Mouse (Mus musculus) heart, adult 18-20 months (tissue): Measurements from ENCODE around the gene Fis1. TPM values are rescaled to one million over a fixed set of nuclear protein-coding genes. Genes with fewer than 3 reads are reported as not detected.
A peak's percentile ranks its signal among the peaks of the same experiment; 100 is the strongest.
"Not testable (repeated sequence)": the region's sequence is repeated elsewhere in the genome, so short reads cannot be mapped to it uniquely, and the experiment has no call there.

Experiments
- DNase-seq, 2 experiments: peaks; one replicate each; pipeline ENCODE4 v3.0.0; 2021 to 2022; ENCODE audit warnings: mixed read lengths in 1 of 2
- long read RNA-seq, 2 experiments: library from polyadenylated mRNA; stranded (forward); transcript quantifications; one replicate each; pipeline ENCODE4 v2.0.0; 2021
- total RNA-seq, 2 experiments: library from RNA; stranded (reverse); gene quantifications; 2 replicates each; pipeline ENCODE4 v1.2.3; 2021

Gene Fis1
- total RNA-seq, result 100 to 1,000 TPM; 190 to 205 TPM
- long read RNA-seq, experiment 1, transcript Fis1-201 (5 exons, 786 nt), result major isoform, 133 of 139 reads
- long read RNA-seq, experiment 1, partial matches to known transcripts, result 0 of 139 reads
- long read RNA-seq, experiment 1, other reads (novel, unspliced or antisense), result 6 of 139 reads
- long read RNA-seq, experiment 2, transcript Fis1-201 (5 exons, 786 nt), result major isoform, 89 of 106 reads
- long read RNA-seq, experiment 2, partial matches to known transcripts, result 0 of 106 reads
- long read RNA-seq, experiment 2, other reads (novel, unspliced or antisense), result 12 of 106 reads

DNA sequence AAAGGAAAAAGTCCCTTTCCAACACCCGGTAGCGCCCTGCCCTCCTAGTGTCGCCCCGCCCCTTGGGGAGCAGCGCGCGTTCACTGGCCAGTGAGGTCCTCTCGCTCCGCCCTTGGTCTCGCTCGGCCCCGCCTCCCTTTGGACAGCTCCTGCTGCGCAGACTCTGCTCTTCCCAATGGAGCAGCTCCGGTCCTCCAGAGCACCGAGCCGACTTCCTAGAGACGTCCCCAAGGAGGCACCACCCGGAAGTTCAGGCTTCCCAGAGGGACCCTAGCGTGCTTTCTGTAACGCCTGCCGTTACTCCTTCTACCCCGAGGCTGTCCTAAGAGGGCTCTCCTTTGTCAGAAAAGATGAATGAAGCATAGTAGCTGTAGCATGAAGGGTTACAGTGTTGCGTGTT, at the start of gene Fis1:
TSS of gene Fis1 (plus strand) at position 261 of the 400 bp plus-strand sequence.
- DNase-seq, result peak; percentile 97 to 98

DNA sequence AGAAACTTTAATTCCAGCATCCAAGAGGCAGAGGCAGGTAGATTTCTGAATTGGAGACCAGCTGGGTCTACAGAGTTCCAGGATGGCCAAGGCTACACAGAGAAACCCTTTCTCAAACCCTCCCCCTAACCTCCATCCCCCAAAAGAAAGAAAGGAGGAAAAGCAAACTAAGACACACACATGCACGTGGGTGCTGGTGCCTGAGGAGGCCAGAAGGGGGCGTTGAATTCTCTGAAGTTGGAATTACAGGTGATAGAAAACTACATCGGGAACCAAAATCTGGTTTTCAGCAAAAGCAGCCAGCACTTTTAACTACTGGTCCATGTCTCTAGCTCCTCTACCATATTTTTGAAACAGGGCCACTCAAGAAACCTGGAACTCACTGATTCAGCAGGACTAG, 48.5 kb upstream of the Fis1 start:
- no peak for DNase-seq

DNA sequence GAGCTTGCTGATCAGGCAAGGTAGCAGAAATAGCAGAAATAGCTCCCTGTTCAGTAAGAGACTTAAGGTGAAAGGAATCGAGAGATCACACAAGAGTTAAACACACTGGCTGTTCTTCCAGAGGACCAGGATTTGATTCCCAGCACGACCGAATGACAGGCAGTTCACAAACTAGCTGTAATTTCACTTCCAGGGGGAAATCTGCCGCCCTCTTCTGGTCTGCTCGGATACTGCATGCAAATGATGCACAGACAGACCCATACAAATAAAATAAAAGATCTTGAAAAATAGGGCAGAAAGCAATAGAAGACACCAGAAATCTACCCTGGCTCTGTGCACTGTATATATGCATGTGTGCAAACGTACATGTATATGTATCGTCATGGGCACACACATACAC, 47.4 kb upstream of the Fis1 start:
- DNase-seq, result peak in 1 of 2 experiments; percentile 53

DNA sequence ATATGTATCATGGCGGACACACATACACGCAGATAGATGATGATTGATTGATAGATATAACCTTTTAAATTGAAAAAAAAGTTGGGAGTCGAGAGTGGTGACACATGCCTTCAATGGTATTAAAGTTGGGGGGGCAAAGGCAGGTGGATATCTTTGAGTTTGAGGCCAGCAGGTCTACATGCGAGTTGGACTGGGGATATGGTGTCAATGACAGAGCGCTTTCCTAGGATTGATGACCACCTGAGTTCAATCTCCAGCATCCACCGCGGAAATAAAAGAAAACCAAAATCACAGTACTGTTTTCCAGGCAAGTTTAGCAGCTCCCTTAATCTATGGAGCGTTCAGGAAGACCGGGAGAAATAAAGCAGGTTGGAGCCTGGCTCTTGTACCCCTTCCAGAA, 45.5 kb upstream of the Fis1 start:
- no peak for DNase-seq

GRCm38 (mm10) chr5:136907991-136908857, 44.9 kb upstream of the Fis1 start, which contains the start of gene Ift22:
Ift22 (plus strand) TSS chr5:136908150.
- peak; percentile 95 to 98 for DNase-seq

DNA sequence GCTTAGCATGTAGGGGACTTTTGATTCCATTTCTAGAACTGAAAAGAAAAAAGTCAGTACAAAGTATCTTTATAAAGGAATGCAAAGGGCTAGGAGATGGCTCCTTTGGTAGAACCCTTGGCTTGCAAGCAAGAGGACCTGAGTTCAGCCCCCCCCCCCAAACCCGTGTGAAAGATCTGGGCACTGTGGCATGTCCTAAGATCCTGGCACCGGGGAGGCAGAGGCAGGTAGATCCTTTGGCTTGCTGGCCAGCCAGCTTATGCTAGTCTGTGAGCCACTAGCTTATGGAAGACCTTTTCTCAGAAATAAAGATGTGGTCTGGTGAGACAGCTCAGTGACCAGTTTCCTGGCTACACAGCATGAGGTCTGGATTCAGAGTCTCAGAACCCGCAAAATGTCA, 38.9 kb upstream of the Fis1 start:
- DNase-seq, result no peak

- no peak for DNase-seq
Measured at GRCm38 (mm10) chr5:136917613-136918242, 35.3 kb upstream of the Fis1 start.

DNA sequence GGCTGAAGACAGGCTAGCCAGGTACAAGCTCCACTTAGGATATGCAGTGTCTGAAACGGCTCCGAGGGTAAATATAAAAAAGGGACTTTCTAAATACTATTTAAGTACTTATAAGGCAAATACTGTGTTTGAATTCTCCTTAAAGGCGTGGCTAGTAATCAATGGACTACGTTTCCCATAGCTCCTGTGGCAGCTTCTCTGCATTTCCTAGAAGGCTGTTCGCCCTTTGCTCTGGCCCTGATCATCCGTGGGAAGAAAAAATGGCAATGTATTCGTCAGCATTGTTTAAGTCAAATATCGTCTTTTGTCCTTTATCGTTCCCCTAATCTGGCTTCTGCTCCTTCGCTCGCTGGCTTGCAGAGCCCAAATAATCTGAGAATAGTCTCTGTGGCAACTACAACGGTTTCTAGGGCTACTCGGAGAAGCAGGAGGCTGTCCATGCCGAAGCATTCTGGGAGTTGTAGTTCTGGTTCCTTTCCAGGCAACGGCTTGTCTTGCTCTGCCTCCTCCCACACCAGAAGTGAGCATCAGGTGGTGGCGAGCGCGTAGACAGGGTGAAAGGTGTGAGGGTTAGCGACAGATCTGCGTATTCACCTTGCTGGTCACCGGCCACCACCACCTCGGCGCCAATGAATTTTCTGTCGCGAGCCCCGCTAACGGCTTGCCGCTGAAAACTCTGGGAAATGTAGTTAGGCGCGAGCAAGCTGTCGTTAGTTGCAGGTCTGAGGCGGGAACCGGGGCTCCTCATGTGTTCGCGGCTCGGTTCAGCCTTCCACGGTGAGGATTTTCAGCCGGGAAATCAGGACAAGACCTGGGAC, 34.2 kb upstream of the Fis1 start:
- DNase-seq, result peak; percentile 86 to 93

- peak in 1 of 2 experiments; percentile 22 for DNase-seq
Measured at GRCm38 (mm10) chr5:136919546-136920301, 33.4 kb upstream of the Fis1 start.

- DNase-seq, result no peak
Measured at GRCm38 (mm10) chr5:136922830-136923229, 30.2 kb upstream of the Fis1 start.

DNA sequence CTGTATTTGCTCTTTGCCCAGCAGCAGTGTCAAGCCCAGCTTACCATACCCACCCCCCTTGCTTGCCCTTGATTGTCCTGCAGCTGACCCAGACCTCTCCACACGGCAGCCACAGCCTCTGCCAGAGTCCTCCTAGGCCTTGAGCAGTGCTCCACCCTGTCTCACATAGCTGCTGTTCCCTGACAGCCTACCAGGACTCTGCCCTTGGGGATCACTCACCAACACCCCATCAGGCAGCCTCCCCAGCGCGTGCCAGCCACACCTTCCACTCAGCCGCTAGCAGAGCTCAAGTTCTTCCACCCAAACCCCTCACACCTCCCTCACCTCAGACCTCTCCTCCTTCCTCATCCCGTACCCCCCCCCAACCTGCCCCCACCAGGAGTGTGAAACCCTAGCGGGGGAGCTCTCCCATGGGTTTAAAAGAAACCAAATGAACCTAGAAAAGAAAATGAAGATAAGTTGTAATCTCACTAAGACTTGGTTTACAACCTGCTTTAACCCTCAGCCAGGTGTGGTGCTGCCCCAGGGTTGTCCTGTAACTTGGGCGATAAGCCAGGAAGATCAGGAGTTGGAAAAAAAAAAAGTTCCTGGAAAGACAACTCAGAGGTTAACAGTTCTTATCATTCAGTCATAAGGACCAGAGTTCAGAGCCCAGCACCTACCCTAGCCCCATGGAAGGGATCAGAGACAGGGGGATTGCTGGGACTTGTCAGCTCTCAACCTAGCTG, 29.2 kb upstream of the Fis1 start:
- no peak for DNase-seq

DNA sequence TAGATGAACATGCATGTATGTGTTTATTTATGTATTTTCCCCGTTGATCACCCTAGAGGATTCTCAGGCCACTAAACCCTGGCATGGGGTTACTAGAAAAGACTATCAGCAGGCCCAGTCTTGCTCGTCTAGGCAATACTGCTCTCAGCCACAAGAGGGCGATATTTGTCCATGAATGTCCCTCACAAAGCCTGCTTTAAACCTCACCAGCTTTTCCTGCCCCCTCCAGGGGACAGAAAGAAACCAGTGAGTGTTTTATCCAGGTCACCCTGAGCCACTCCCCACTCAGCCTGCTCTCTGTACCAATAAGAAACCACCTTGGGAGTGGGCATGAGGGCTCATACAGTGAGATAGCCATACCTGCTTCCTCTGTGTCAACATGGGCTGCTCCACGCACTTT, 24.0 kb upstream of the Fis1 start:
- DNase-seq, result peak; percentile 74 to 92

DNA sequence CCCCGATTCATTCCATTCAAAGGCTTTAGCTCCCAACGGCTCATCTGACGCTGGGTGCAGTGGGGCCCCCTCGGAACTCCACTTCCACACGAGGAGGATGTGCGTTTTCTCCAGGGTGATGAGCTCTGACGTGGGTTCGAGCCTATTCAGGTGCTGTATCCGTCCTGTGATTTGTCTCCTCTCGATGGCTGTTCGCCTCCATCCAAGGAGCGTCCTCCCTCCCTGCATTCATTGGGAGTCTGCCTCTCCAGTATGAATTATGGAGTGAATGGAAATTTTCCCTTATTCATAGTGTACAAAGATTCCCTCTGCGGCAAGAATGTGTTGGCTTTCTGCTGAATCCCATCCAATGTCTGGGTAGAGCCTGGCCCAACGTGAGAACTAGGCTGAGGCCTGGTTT, 21.2 kb upstream of the Fis1 start:
- no peak for DNase-seq

DNA sequence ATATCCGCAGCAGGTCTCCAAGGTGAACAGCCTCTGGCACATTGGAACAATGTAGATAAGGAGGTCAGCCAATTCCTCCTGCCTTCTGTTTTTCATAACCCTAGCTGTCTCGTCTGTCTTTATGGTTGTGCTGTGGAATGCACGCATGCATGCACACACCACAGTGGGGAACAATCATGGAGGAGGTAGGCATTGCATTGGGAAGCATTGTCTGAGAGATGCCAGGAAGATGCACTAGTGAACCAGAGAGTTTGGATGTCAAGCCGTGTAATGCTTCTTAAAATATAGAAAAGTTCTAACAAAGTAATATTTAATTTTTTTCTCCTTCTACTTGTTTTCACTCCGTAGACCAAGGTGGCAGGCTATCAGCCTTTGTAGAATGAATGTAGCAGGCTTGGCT, 20.1 kb upstream of the Fis1 start:
- DNase-seq, result no peak

GRCm38 (mm10) chr5:136933930-136934329, 19.1 kb upstream of the Fis1 start:
- no peak for DNase-seq

GRCm38 (mm10) chr5:136935905-136936695, 17.0 kb upstream of the Fis1 start:
- no peak for DNase-seq

DNA sequence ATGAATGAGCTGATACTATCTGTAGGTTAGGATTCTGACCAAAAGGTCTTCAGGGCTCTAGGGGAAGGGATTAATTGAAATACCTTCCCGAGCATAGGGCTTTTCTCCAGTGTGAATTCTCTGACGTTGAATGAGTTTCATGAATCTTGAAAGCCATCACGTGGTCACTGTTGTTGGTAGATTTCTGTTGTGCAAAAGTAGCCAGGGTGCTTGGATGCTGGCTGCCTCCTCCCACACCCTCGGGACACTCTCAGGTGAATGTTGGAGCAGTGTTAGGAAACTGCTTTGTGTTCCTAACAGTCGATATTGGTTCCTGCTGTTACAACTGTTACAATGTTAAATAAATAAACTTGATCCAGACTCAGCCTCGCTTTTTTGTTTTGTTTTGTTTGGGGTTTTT, 16.3 kb upstream of the Fis1 start:
- DNase-seq, result no peak

- DNase-seq, result no peak
Measured at GRCm38 (mm10) chr5:136937621-136938020, 15.5 kb upstream of the Fis1 start.

DNA sequence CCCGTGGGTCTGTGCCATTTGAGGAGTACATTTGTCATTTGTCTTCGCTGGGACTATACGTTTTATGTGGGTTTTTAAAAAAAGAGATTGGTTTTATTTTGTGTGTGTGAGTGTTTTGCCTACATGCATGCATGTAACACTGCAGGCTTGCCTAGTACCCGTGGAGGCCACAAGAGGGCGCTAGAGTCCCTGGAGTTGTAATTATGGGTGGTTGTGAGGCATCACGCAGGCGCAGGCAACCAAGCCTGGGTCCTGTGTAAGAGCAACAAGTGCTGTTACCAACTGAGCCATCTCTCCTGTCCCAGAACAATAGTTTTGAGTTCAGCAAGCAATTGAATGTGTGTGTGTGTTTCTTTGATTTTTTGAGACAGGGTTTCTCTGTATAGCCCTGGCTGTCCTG, 13.8 kb upstream of the Fis1 start:
- no peak for DNase-seq

DNA sequence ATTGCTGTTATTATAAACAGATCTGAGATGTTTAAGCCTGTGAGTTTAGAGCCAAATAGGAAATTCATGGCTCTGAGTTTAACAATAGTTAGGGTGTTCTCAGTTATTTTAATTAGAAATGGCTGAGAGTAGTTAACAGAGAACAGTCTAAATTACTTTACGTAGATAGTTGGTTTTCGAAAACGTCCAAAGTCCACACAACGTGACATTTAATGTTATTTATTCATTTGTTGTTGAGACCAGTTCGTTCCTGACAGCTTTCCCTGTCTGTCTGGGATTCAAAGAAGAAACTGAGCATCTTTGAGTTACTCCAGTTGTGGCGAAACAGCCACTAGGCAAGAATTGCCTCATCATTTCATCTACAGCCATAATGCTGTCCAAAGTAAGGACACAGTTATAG, 13.0 kb upstream of the Fis1 start:
- not testable (repeated sequence) for DNase-seq
